Mouse (Mus musculus) ovary, postnatal 36 days (tissue): ENCODE measurements around the gene Sbf2.
"Not testable (repeated sequence)": the region's sequence is repeated elsewhere in the genome, so short reads cannot be mapped to it uniquely, and the experiment has no call there.

ENCODE experiments used
- DNase-seq: peaks from one replicate; pipeline ENCODE4 v3.0.0; 2022; ENCODE audit warnings: low spot score, mixed read lengths

The Sbf2 gene

GRCm38 (mm10) chr7:110388889-110389288 is 225.8 kb downstream of the Sbf2 start:
- DNase-seq, result not testable (repeated sequence)

- no peak for DNase-seq
Measured at GRCm38 (mm10) chr7:110387565-110387964, 227.2 kb downstream of the Sbf2 start.

GRCm38 (mm10) chr7:110385482-110385881 is 229.2 kb downstream of the Sbf2 start:
- no peak for DNase-seq

- no peak for DNase-seq
Measured at GRCm38 (mm10) chr7:110384343-110384742, 230.4 kb downstream of the Sbf2 start.

- DNase-seq, result no peak
Measured at GRCm38 (mm10) chr7:110381625-110382024, 233.1 kb downstream of the Sbf2 start.

- no peak for DNase-seq
Measured at GRCm38 (mm10) chr7:110379335-110379914, 235.3 kb downstream of the Sbf2 start.

GRCm38 (mm10) chr7:110372529-110372928 is 242.2 kb downstream of the Sbf2 start:
- no peak for DNase-seq

- DNase-seq, result no peak
Measured at GRCm38 (mm10) chr7:110362005-110362404, 252.7 kb downstream of the Sbf2 start.

GRCm38 (mm10) chr7:110361516-110361915 is 253.2 kb downstream of the Sbf2 start:
- DNase-seq, result no peak

- no peak for DNase-seq
Measured at GRCm38 (mm10) chr7:110359391-110359790, 255.3 kb downstream of the Sbf2 start.

GRCm38 (mm10) chr7:110353971-110354370 is 260.8 kb downstream of the Sbf2 start:
- no peak for DNase-seq

- no peak for DNase-seq
Measured at GRCm38 (mm10) chr7:110347250-110347649, 267.5 kb downstream of the Sbf2 start.

GRCm38 (mm10) chr7:110337601-110338000 is 277.1 kb downstream of the Sbf2 start:
- no peak for DNase-seq

GRCm38 (mm10) chr7:110325381-110326110 is 289.2 kb downstream of the Sbf2 start:
- no peak for DNase-seq

- no peak for DNase-seq
Measured at GRCm38 (mm10) chr7:110324852-110325251, 289.9 kb downstream of the Sbf2 start.

- DNase-seq, result no peak
Measured at GRCm38 (mm10) chr7:110321106-110321505, 293.6 kb downstream of the Sbf2 start.

GRCm38 (mm10) chr7:110318971-110319519 is 295.7 kb downstream of the Sbf2 start:
- DNase-seq, result no peak

- no peak for DNase-seq
Measured at GRCm38 (mm10) chr7:110317412-110317811, 297.3 kb downstream of the Sbf2 start.

- DNase-seq, result no peak
Measured at GRCm38 (mm10) chr7:110315352-110315751, 299.4 kb downstream of the Sbf2 start.

- DNase-seq, result no peak
Measured at GRCm38 (mm10) chr7:110314401-110314890, 300.3 kb downstream of the Sbf2 start.

GRCm38 (mm10) chr7:110313392-110314055 is 301.2 kb downstream of the Sbf2 start:
- no peak for DNase-seq

- no peak for DNase-seq
Measured at GRCm38 (mm10) chr7:110309246-110309645, 305.5 kb downstream of the Sbf2 start.

GRCm38 (mm10) chr7:110307741-110308140 is 307.0 kb downstream of the Sbf2 start:
- DNase-seq, result no peak
